Mouse (Mus musculus) G1E (cell line): ENCODE measurements around the gene Gm28048.

Experiments
- CTCF ChIP-seq: IDR thresholded peaks from 2 replicates; pipeline ENCODE4 v1.5.1; 2012; ENCODE audit warnings: low read depth, low read length, inconsistent platforms, mixed read lengths
- GATA1 ChIP-seq: IDR thresholded peaks from 2 replicates; pipeline ENCODE4 v1.6.1; 2012; ENCODE audit warnings: borderline replicate concordance, low read length, inconsistent platforms, mixed read lengths
- TAL1 ChIP-seq: conservative IDR thresholded peaks from 2 replicates; pipeline ENCODE4 v1.6.1; 2012; ENCODE audit warnings: low read depth, low read length, inconsistent platforms, mixed read lengths

DNA sequence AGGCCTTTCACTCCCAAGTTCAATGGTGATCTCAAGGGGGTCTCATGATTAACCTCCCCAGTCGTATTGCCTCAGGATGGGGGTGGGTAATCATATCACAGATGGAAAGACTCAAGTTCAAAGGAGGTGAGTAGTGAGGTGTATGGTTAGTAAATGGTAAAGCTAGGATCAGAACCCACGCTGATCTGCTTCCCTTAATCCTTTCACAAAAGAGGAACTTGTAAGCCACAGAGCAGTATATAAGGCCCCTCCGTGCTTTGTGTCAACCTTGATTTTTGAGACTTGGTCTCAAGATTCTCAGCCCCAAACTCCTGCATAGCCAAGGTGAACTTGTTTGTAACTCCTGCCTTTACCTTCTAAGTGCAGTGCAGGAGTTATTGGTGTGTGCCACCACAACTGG lies 42.3 kb upstream of the Gm28048 start:
- TF ChIP-seq TAL1 (no peak), CTCF (no peak), GATA1 (no peak)
